Mouse (Mus musculus): ENCODE measurements around the gene Timp1. TPM values are rescaled to one million over a fixed set of nuclear protein-coding genes. Genes with fewer than 3 reads are reported as not detected.

Gene Timp1
- polyA plus RNA-seq, 2 experiments = 1.7 to 2.8 TPM

DNA sequence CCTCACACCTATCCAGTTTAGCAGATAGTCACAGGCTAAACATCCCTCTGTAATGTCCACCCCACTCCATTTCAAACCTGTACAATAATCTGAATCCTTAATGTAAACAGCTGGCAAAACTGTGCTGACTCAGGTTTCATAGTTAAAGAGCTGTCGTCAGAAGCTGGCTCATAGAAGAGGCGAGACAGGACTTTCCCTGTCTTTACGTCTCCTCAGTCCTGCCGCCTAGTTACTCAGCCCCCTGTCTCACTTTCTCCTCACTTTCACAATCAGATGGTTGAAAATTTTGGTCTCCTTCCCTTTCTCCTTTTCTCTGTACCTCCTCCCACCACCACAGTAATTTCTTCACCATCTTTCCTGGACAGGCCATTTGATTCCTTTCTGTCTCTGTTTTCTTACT is 1.9 kb upstream of the Timp1 start:
- TF ChIP-seq CTCF (IDR thresholded peaks at IDR 0.05; ENCODE audit: low read depth) (no peak), EP300 (IDR thresholded peaks at IDR 0.05; ENCODE audit: low read depth) (no peak)
- H3K9ac ChIP-seq (replicated peaks) = no peak overlapping the region
- no peak for DNase-seq (ENCODE audit: low read depth in 3 of 3, low spot score in 3 of 3)
- H3K4me1 ChIP-seq (replicated peaks; ENCODE audit: control insufficient read depth in 2 of 2, insufficient read depth in 2 of 2, low read length in 1 of 2) = no peaks in the 10 kb centered on the region
- no peak overlapping the region for H3K4me2 ChIP-seq (ENCODE audit: low read depth)
- WGBS (ENCODE audit: insufficient replicate concordance) = 75% methylated on average over 4 of the region's 4 CpGs
- H3K4me3 ChIP-seq (ENCODE audit: insufficient read depth in 1 of 2, low read depth in 2 of 2, low read length in 2 of 2) = no peak overlapping the region
- no peak overlapping the region for H3K27ac ChIP-seq
- H3K9me3 ChIP-seq (ENCODE audit: control insufficient read depth, low read length) = no peaks in the 10 kb centered on the region
- H3K36me3 ChIP-seq (replicated peaks; ENCODE audit: control insufficient read depth, insufficient read depth, low read depth) = no peaks in the 10 kb centered on the region
- no peaks in the 10 kb centered on the region for H3K27me3 ChIP-seq (ENCODE audit: control insufficient read depth, insufficient read depth, low read length)
- no peak for ATAC-seq (ENCODE audit: insufficient read depth)

DNA sequence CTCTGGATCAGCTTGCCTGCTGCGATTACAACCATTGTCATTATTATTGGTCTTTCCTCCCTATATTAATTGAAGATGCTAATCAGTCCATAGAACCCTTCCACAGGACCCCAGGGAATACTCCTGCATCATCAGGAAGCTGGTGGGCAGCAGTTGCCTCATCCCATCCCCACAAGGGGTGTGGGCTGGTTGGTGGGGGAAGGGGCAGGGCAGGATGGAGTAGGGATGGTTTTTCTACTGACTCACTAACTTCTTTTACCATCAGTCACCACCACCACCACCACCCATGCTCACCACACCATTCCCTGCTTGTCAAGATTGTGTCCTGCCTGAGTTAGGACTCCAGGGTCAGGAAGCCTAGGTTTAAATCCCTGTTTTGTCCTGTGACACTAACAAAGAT is 763 bp upstream of the Timp1 start:
- no peaks in the 10 kb centered on the region for H3K36me3 ChIP-seq (replicated peaks; ENCODE audit: control insufficient read depth, insufficient read depth, low read depth)
- H3K9ac ChIP-seq (replicated peaks) = no peak overlapping the region
- H3K27me3 ChIP-seq (ENCODE audit: control insufficient read depth, insufficient read depth, low read length) = no peaks in the 10 kb centered on the region
- H3K27ac ChIP-seq = no peak overlapping the region
- ATAC-seq (ENCODE audit: insufficient read depth) = no peak
- no peak for TF ChIP-seq CTCF (IDR thresholded peaks at IDR 0.05; ENCODE audit: low read depth)
- no peak for TF ChIP-seq EP300 (IDR thresholded peaks at IDR 0.05; ENCODE audit: low read depth)
- no peak for DNase-seq (ENCODE audit: low read depth in 3 of 3, low spot score in 3 of 3)
- WGBS (ENCODE audit: insufficient replicate concordance) = 55% methylated on average over 1 of the region's 1 CpGs
- H3K4me1 ChIP-seq (replicated peaks; ENCODE audit: control insufficient read depth in 2 of 2, insufficient read depth in 2 of 2, low read length in 1 of 2) = no peaks in the 10 kb centered on the region
- no peak overlapping the region for H3K4me3 ChIP-seq (ENCODE audit: insufficient read depth in 1 of 2, low read depth in 2 of 2, low read length in 2 of 2)
- H3K4me2 ChIP-seq (ENCODE audit: low read depth) = no peak overlapping the region
- no peaks in the 10 kb centered on the region for H3K9me3 ChIP-seq (ENCODE audit: control insufficient read depth, low read length)

DNA sequence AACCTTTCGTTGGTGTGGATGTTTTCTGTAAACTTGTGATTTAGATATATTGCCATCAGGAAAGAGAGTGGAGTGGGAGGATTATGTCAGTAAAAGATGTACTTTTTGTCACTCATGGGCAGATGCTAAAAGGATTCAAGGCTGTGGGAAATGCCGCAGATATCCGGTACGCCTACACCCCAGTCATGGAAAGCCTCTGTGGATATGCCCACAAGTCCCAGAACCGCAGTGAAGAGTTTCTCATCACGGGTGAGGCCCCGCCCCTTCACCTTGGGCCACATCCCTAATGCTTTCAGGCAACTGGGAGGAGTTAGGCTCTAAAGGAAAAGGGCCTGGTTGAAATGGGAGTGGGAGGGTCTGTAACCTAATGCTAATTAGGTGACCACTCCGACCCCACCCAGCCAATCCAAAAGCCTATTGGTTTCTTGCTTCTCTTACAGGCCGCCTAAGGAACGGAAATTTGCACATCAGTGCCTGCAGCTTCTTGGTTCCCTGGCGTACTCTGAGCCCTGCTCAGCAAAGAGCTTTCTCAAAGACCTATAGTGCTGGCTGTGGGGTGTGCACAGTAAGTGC is 3.0 kb downstream of the Timp1 start:
- Histone ChIP-seq H3K27ac (no peak overlapping the region), H3K9me3 (ENCODE audit: control insufficient read depth, low read length) (no peaks in the 10 kb centered on the region), H3K4me2 (ENCODE audit: low read depth) (no peak overlapping the region), H3K9ac (replicated peaks) (no peak overlapping the region), H3K36me3 (replicated peaks; ENCODE audit: control insufficient read depth, insufficient read depth, low read depth) (no peaks in the 10 kb centered on the region), H3K27me3 (ENCODE audit: control insufficient read depth, insufficient read depth, low read length) (no peaks in the 10 kb centered on the region), H3K4me3 (ENCODE audit: insufficient read depth in 1 of 2, low read depth in 2 of 2, low read length in 2 of 2) (no peak overlapping the region), H3K4me1 (replicated peaks; ENCODE audit: control insufficient read depth in 2 of 2, insufficient read depth in 2 of 2, low read length in 1 of 2) (no peaks in the 10 kb centered on the region)
- no peak for TF ChIP-seq CTCF (IDR thresholded peaks at IDR 0.05; ENCODE audit: low read depth)
- TF ChIP-seq EP300 (IDR thresholded peaks at IDR 0.05; ENCODE audit: low read depth) = no peak
- WGBS (ENCODE audit: insufficient replicate concordance) = 26% methylated on average over 11 of the region's 11 CpGs
- no peak for ATAC-seq (ENCODE audit: insufficient read depth)
- DNase-seq (ENCODE audit: low read depth in 3 of 3, low spot score in 3 of 3) = no peak

DNA sequence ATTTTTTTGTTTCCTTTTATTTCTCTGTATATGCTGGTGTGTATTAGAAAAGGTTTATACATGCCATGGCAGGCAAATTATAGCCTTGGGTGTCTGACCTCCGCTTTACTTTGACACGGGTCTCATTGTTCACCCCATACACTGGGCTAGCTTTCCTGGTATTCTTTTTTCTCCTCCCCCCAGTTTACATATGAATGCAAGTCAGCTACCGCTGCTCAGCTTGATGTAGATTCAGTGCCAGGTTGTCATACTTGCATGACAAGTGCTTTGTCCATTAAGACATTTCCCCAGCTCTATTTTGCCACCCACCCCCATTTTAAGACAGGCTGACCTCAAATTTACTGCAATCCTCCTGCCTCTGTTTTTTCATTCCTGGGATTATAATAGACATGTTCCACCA is 5.3 kb downstream of the Timp1 start:
- Histone ChIP-seq H3K9me3 (ENCODE audit: control insufficient read depth, low read length) (no peaks in the 10 kb centered on the region), H3K4me2 (ENCODE audit: low read depth) (no peak overlapping the region), H3K9ac (replicated peaks) (no peak overlapping the region), H3K27ac (no peak overlapping the region), H3K4me3 (ENCODE audit: insufficient read depth in 1 of 2, low read depth in 2 of 2, low read length in 2 of 2) (no peak overlapping the region), H3K27me3 (ENCODE audit: control insufficient read depth, insufficient read depth, low read length) (no peaks in the 10 kb centered on the region), H3K4me1 (replicated peaks; ENCODE audit: control insufficient read depth in 2 of 2, insufficient read depth in 2 of 2, low read length in 1 of 2) (no peaks in the 10 kb centered on the region), H3K36me3 (replicated peaks; ENCODE audit: control insufficient read depth, insufficient read depth, low read depth) (no peaks in the 10 kb centered on the region)
- WGBS (ENCODE audit: insufficient replicate concordance) = 53% methylated on average over 3 of the region's 3 CpGs
- DNase-seq (ENCODE audit: low read depth in 3 of 3, low spot score in 3 of 3) = no peak
- ATAC-seq (ENCODE audit: insufficient read depth) = no peak
- TF ChIP-seq EP300 (IDR thresholded peaks at IDR 0.05; ENCODE audit: low read depth) = no peak
- TF ChIP-seq CTCF (IDR thresholded peaks at IDR 0.05; ENCODE audit: low read depth) = no peak

DNA sequence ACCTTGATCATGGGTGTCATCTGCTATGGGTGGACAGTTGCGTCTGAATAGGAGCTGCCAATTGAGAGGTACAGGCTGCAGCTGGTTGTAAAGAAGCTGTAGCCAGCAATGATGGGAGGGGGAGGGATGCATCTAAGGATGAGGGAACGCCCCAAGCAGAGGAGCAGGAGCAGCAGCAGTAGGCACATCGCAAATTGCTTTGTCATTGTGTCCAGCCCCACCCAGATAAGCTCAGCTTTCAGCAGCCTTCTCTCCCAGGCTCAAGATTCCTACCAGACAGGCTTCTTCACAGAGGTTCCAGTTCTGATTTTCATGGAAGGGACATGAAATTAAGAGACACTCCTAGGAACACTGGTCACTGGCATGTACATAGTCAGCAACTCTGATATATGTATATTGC is 40.1 kb downstream of the Timp1 start:
- DNase-seq (ENCODE audit: low read depth in 3 of 3, low spot score in 3 of 3) (peak in 1 of 3 experiments; percentile 31), ATAC-seq (ENCODE audit: insufficient read depth) (peak; percentile 71; the same call in 1 of the 2 replicates)
- no peaks in the 10 kb centered on the region for H3K27me3 ChIP-seq (ENCODE audit: control insufficient read depth, insufficient read depth, low read length)
- H3K27ac ChIP-seq = no peak overlapping the region
- no peaks in the 10 kb centered on the region for H3K9me3 ChIP-seq (ENCODE audit: control insufficient read depth, low read length)
- no peak overlapping the region for H3K4me3 ChIP-seq (ENCODE audit: insufficient read depth in 1 of 2, low read depth in 2 of 2, low read length in 2 of 2)
- WGBS (ENCODE audit: insufficient replicate concordance) = 24% methylated on average over 3 of the region's 3 CpGs
- no peak overlapping the region for H3K9ac ChIP-seq (replicated peaks)
- peaks cover 0 to 7% of the 10 kb centered on the region in 2 experiments; a peak in 3 of 4 replicates for H3K4me1 ChIP-seq (replicated peaks; ENCODE audit: control insufficient read depth in 2 of 2, insufficient read depth in 2 of 2, low read length in 1 of 2)
- H3K36me3 ChIP-seq (replicated peaks; ENCODE audit: control insufficient read depth, insufficient read depth, low read depth) = no peaks in the 10 kb centered on the region
- TF ChIP-seq EP300 (IDR thresholded peaks at IDR 0.05; ENCODE audit: low read depth) (no peak), CTCF (IDR thresholded peaks at IDR 0.05; ENCODE audit: low read depth) (no peak)
- H3K4me2 ChIP-seq (ENCODE audit: low read depth) = no peak overlapping the region

All from liver, embryonic 14.5 days (tissue).